Mouse (Mus musculus) leukemia stem cell, adult 10-12 weeks (primary cell): ENCODE data around the gene Vps33b. TPM values are rescaled to one million over a fixed set of nuclear protein-coding genes. Genes with fewer than 3 reads are reported as not detected.

Experiments
- polyA plus RNA-seq: library from polyadenylated mRNA; stranded (reverse); fragments of >175 nt; gene quantifications from 2 replicates; pipeline ENCODE4 v1.2.3, GENCODE M21; 2012; ENCODE audit warnings: low replicate concordance

Gene Vps33b
- 1.8 and 3.2 TPM in 2 replicates for polyA plus RNA-seq

GRCm38 (mm10) chr7:80268897-80269750 lies at the start of gene Vps33b:
Gene Vps33b (plus strand): TSS chr7:80269649.

DNA sequence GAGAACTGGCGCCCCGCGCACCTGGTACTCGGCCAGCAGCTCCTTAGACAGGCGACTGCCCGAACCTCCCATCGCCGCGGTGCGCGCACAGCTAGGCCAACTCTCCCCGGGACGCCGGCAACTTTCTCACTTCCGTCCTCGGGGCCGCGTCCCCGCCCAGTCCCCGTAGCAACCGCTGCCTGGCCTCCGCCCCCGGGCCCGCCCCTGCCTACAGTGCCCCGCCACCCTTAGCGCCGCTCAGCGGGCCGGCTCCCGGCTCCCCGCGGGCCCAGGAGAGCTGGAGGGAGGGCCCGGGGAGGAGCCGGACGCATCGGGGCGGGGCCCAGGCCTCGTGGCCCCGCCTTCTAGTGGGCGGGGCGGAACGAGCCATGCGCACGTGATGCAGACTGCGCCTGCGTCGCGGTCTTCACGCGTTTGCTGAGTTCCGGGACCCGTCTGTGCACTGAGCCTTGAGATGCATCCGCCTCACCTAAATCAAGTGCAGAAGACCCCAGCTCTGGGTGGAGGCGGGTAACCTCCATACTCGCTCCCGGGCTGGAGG lies 36.9 kb upstream of the Vps33b start, which contains the start of the genes Cib1 and Gdpgp1:
Gene Cib1 (minus strand): TSS at position 325 of the 541 bp plus-strand sequence.
Gene Gdpgp1 (plus strand): TSS at position 377 of the 541 bp plus-strand sequence.

GRCm38 (mm10) chr7:80246148-80246721 lies 23.2 kb upstream of the Vps33b start, which contains the start of gene Ttll13:
Gene Ttll13 (plus strand): TSS chr7:80246376.

DNA sequence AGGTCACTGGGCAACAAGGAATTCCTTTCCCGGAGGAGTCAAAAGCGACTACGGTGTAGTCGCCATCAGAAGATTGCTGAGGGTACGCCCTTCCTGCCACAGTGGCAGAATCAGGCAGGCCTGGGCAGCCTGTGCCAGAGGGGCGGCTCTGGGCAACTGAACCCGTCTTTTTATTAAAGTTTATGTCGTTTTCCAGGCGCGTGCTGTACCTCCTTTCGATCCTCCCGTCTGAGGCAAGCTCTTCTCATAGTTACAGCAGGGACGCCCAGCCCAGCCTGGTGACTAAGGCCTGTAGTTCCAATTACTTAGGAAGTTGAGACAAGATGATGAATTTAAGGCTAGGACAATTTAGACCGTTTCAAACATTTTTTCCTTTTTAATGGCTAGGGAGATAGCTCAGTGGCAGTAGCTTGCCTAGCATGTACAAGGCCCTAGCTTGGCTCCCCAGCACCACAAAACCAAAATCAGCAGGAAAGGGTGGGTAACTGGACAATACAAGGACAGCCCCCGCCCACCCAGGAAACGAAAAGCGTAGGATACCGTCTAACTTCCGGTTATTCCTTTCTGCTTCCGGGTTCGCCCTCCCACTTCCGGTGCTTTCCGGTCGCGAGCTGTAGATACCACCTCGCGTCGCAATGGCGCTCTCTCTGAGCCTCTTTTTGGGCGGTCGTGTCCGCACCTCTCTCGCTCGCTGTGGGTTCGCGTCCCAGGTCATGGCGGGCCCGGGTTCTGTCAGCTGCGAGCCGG lies 8.7 kb upstream of the Vps33b start, which contains the start of gene Ngrn:
Gene Ngrn (plus strand): TSS at position 591 of the 747 bp plus-strand sequence.

GRCm38 (mm10) chr7:80294062-80294763 lies 24.8 kb downstream of the Vps33b start, which contains the start of gene Prc1:
Gene Prc1 (plus strand): TSS chr7:80294450.

GRCm38 (mm10) chr7:80324043-80324815 lies 54.8 kb downstream of the Vps33b start, which contains the start of gene Rccd1:
Gene Rccd1 (minus strand): TSS chr7:80324454.

DNA sequence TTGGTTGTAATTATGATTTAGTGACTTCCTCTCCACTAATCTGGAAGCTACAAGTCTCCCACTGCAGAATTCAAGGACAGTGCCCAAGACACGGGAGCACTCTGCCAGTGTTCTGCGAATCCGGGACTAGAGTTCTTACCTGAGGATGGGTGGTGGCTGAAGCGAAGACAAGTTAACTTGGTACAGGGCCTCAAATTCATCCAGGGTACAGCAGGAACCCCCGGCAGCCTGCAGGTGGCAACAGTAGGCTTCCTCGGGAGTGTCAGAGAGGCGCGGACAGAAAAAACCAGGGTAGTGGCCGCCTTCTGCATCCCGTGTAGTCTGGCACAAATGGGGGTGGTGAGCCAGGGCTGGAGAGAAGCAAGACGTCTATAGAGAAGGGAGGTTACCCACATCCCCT lies 71.3 kb downstream of the Vps33b start, which contains the start of gene Unc45a:
Gene Unc45a (minus strand): TSS at position 213 of the 400 bp plus-strand sequence.

Other genes starting within 250 kb of the Vps33b start
- 49.4 and 68.0 TPM in 2 replicates for gene Zfp710, start 244.8 kb upstream of the Vps33b start, polyA plus RNA-seq
- gene Idh2, start 154.3 kb upstream of the Vps33b start, polyA plus RNA-seq = 31.5 and 36.0 TPM in 2 replicates
- 23.2 and 44.3 TPM in 2 replicates for gene Sema4b, start 82.8 kb upstream of the Vps33b start, polyA plus RNA-seq
- gene Cib1, start 36.8 kb upstream of the Vps33b start, polyA plus RNA-seq = 24.8 and 35.2 TPM in 2 replicates
- gene Gdpgp1, start 36.8 kb upstream of the Vps33b start, polyA plus RNA-seq = 3.4 and 6.8 TPM in 2 replicates
- 0.28 and 0.47 TPM in 2 replicates for gene Ttll13, start 23.3 kb upstream of the Vps33b start, polyA plus RNA-seq
- gene Ngrn, start 8.4 kb upstream of the Vps33b start, polyA plus RNA-seq = 30.3 and 30.8 TPM in 2 replicates
- gene Prc1, start 24.8 kb downstream of the Vps33b start, polyA plus RNA-seq = 10.0 and 31.0 TPM in 2 replicates
- gene Rccd1, start 54.8 kb downstream of the Vps33b start, polyA plus RNA-seq = 5.7 and 11.4 TPM in 2 replicates
- 31.9 and 73.7 TPM in 2 replicates for gene Unc45a, start 71.4 kb downstream of the Vps33b start, polyA plus RNA-seq
- 2.0 and 13.3 TPM in 2 replicates for gene Hddc3, start 73.5 kb downstream of the Vps33b start, polyA plus RNA-seq
- gene Man2a2, start 101.7 kb downstream of the Vps33b start, polyA plus RNA-seq = 19.0 and 19.2 TPM in 2 replicates
- gene Fes, start 118.3 kb downstream of the Vps33b start, polyA plus RNA-seq = 20.7 and 21.0 TPM in 2 replicates
- 197 and 227 TPM in 2 replicates for gene Furin, start 135.8 kb downstream of the Vps33b start, polyA plus RNA-seq